Mouse (Mus musculus) stomach, adult 2 months (tissue): ENCODE measurements around the gene Zfp976. TPM values are rescaled to one million over a fixed set of nuclear protein-coding genes. Genes with fewer than 3 reads are reported as not detected.

Experiments
- polyA plus RNA-seq: library from polyadenylated mRNA; depleted of rRNA; stranded (reverse); fragments of >200 nt; gene quantifications from 2 replicates; pipeline ENCODE4 v1.2.3, GENCODE M21; 2012; rRNA removed

The Zfp976 gene
- polyA plus RNA-seq = 0.01 and 0.08 TPM in 2 replicates

GRCm38 (mm10) chr7:42642152-42643115, at the start of gene Zfp976:
Zfp976 (minus strand) TSS chr7:42642588.

GRCm38 (mm10) chr7:42592413-42592812, 50.0 kb downstream of the Zfp976 start, which contains the start of gene Zfp977:
Zfp977 (minus strand) TSS chr7:42592547.

GRCm38 (mm10) chr7:42578488-42578887, 63.9 kb downstream of the Zfp976 start, which contains the start of gene Gm21028:
Gm21028 (minus strand) TSS chr7:42578588.

Other genes with a start within 250 kb of the Zfp976 start
- gene 4933421I07Rik, start 194.5 kb downstream of the Zfp976 start, polyA plus RNA-seq = not detected in 2 replicates
- gene Zfp141, start 136.8 kb downstream of the Zfp976 start, polyA plus RNA-seq = 0.27 and 0.46 TPM in 2 replicates
- not detected in 2 replicates for gene Gm21028, start 64.0 kb downstream of the Zfp976 start, polyA plus RNA-seq
- not detected in 2 replicates for gene Zfp977, start 50.0 kb downstream of the Zfp976 start, polyA plus RNA-seq
- gene Zfp975, start 50.2 kb upstream of the Zfp976 start, polyA plus RNA-seq = 0.04 and 0.12 TPM in 2 replicates
- not detected in 2 replicates for gene Gm17067, start 84.4 kb upstream of the Zfp976 start, polyA plus RNA-seq
- not detected in 2 replicates for gene Vmn2r62, start 150.9 kb upstream of the Zfp976 start, polyA plus RNA-seq
- gene Gm2381, start 224.6 kb upstream of the Zfp976 start, polyA plus RNA-seq = not detected in 2 replicates